Mouse (Mus musculus) midbrain, embryonic 10.5 days (tissue): ENCODE data around the gene Gm10065. TPM values are rescaled to one million over a fixed set of nuclear protein-coding genes. Genes with fewer than 3 reads are reported as not detected.
"Not testable (repeated sequence)": the region's sequence is repeated elsewhere in the genome, so short reads cannot be mapped to it uniquely, and the experiment has no call there.

Experiments
- DNase-seq: peaks from one replicate; pipeline ENCODE4 v3.0.0-alpha.2; 2017; ENCODE audit warnings: low spot score
- H3K27ac ChIP-seq: fragments of 300-500 bp; sonication (generic); replicated peaks from 2 replicates; pipeline ENCODE4 v1.5.1; 2016; ENCODE audit warnings: mild to moderate bottlenecking
- H3K27me3 ChIP-seq: fragments of 300-500 bp; sonication (generic); 2 replicates; pipeline ENCODE4 v1.6.1; 2016; ENCODE audit warnings: low read depth, mild to moderate bottlenecking; ENCODE audit not compliant: poor library complexity, severe bottlenecking
- H3K36me3 ChIP-seq: fragments of 300-500 bp; sonication (generic); 2 replicates; pipeline ENCODE4 v1.6.1; 2016; ENCODE audit warnings: mild to moderate bottlenecking, moderate library complexity
- H3K4me1 ChIP-seq: fragments of 300-500 bp; sonication (generic); 2 replicates; pipeline ENCODE4 v1.6.1; 2016
- H3K4me3 ChIP-seq: fragments of 300-500 bp; sonication (generic); 2 replicates; pipeline ENCODE4 v1.5.1; 2016; ENCODE audit warnings: mild to moderate bottlenecking, moderate library complexity
- H3K9me3 ChIP-seq: fragments of 300-500 bp; sonication (generic); replicated peaks from 2 replicates; pipeline ENCODE4 v1.6.1; 2016; ENCODE audit warnings: mild to moderate bottlenecking
- WGBS: fragments of 180-500 bp; shearing (Covaris S2); methylation state at CpG from one replicate; pipeline ENCODE4 v1.1.7; 2016; 5-methylcytosine and 5-hydroxymethylcytosine counted together
- polyA plus RNA-seq: library from polyadenylated mRNA; unstranded; fragments of >200 nt; fragmentation: Nextera tagmentation; extraction: Ambion mirVana; gene quantifications from 2 replicates; pipeline ENCODE4 v1.2.1, GENCODE M21; 2016

Gm10065 gene
- not detected in 2 replicates for polyA plus RNA-seq

- peak within 1 kb of the TSS; percentile 83 for H3K27ac ChIP-seq
Measured at GRCm38 (mm10) chr13:21478759-21479670, at the start of gene Gm10065, which contains the start of gene Zkscan4. Gm10065 (minus strand) TSS chr13:21479441. Zkscan4 (plus strand) TSS chr13:21478907.

GRCm38 (mm10) chr13:21506221-21506649 lies 27.0 kb upstream of the Gm10065 start:
- H3K36me3 ChIP-seq, result no peaks in the 10 kb centered on the region
- H3K4me1 ChIP-seq, result peaks cover 10% of the 10 kb centered on the region
- H3K27ac ChIP-seq, result peak overlapping the region; percentile 93
- DNase-seq, result peak; percentile 86
- 0% methylated on average over 21 of the region's 21 CpGs for WGBS
- H3K27me3 ChIP-seq, result no peaks in the 10 kb centered on the region
- H3K4me3 ChIP-seq, result peak overlapping the region; percentile 75
- H3K9me3 ChIP-seq, result no peaks in the 10 kb centered on the region

More at GRCm38 (mm10) chr13:21478759-21479670, at the start of gene Gm10065, which contains the start of gene Zkscan4:
- H3K9me3 ChIP-seq, H3K36me3 ChIP-seq, H3K27me3 ChIP-seq: not testable (repeated sequence)
- Histone ChIP-seq H3K4me3 (peak within 1 kb of the TSS; percentile 68), H3K4me1 (peaks cover 15% of the 10 kb centered on the region)
- DNase-seq, result peak; percentile 72
- 5% methylated on average over 31 of the region's 31 CpGs for WGBS

DNA sequence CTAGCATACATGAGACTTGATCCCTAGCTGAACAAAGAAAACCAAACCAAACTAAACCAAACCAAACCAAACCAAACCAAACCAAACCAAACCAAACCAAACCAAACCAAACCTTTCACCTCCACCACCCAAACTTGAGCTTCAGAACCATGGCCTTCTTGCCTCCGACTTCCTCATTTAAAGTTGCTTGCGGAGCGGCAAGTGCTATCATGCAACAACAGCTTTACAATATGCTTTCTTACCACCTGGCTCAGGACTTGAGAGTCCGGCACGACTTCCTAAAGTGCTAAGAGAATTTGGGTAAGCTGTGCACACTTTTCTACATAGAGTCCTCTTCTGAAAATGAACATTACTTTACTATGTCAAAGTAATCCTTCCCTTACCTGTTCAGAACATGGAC lies 23.1 kb upstream of the Gm10065 start:
- no peak overlapping the region for H3K27ac ChIP-seq
- H3K36me3 ChIP-seq, result no peaks in the 10 kb centered on the region
- H3K4me1 ChIP-seq, result peaks cover 10% of the 10 kb centered on the region
- no peak overlapping the region for H3K4me3 ChIP-seq
- H3K9me3 ChIP-seq, result no peaks in the 10 kb centered on the region
- 91% methylated on average over 5 of the region's 5 CpGs for WGBS
- DNase-seq, result no peak
- no peaks in the 10 kb centered on the region for H3K27me3 ChIP-seq

DNA sequence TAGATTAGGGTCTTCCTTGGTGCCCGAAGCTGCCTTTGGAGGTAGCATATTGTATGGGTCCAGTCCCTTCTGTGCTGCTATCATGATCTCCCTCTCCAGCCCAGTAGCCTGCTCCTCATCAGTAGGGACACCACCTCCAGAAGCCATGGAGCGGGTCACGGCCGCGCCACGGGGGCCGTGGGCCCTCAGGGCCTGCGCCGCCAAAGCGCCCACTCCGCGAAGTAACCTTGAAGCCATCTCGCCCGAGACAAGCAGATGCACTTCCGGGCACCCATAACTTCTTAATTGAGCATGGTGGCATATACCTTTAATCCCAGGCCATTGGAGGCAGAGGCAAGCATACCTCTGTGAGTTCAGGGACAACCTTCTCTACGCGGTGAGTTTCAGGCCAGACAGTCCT lies 21.9 kb upstream of the Gm10065 start, which contains the start of gene Gm11273:
Gene Gm11273 (minus strand): TSS at position 237 of the 400 bp plus-strand sequence.
- H3K27ac ChIP-seq, H3K4me1 ChIP-seq, H3K4me3 ChIP-seq, H3K9me3 ChIP-seq, H3K27me3 ChIP-seq, DNase-seq, H3K36me3 ChIP-seq: not testable (repeated sequence)
- WGBS, result 91% methylated on average over 17 of the region's 17 CpGs

DNA sequence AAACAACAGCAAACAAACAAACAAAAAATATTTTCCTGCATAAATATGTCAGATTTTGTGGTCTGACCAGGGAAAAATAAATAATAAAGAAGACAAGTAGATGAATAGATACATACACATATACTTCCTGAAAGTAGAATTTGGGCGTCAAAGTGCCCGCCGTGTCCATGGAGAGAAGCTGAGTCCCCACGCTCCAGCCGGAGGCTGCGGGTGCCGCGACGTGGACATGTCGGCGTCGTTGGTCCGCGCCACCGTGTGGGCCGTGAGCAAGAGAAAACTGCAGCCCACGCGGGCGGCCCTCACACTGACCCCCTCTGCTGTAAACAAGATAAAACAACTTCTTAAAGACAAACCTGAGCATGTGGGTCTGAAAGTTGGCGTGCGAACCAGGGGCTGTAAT lies 15.8 kb upstream of the Gm10065 start, which contains the start of gene AK157302:
Gene AK157302 (plus strand): TSS at position 144 of the 400 bp plus-strand sequence.
- no peaks in the 10 kb centered on the region for H3K36me3 ChIP-seq
- WGBS, result 94% methylated on average over 21 of the region's 21 CpGs
- no peaks in the 10 kb centered on the region for H3K9me3 ChIP-seq
- H3K27ac ChIP-seq, result no peak within 1 kb of the TSS
- no peak for DNase-seq
- no peak within 1 kb of the TSS for H3K4me3 ChIP-seq
- no peaks in the 10 kb centered on the region for H3K27me3 ChIP-seq
- no peaks in the 10 kb centered on the region for H3K4me1 ChIP-seq

GRCm38 (mm10) chr13:21492847-21493246 lies 13.6 kb upstream of the Gm10065 start:
- H3K9me3 ChIP-seq, result no peaks in the 10 kb centered on the region
- H3K36me3 ChIP-seq, result no peaks in the 10 kb centered on the region
- H3K27ac ChIP-seq, result no peak overlapping the region
- no peak overlapping the region for H3K4me3 ChIP-seq
- no peaks in the 10 kb centered on the region for H3K4me1 ChIP-seq
- WGBS, result 94% methylated on average over 5 of the region's 5 CpGs
- no peaks in the 10 kb centered on the region for H3K27me3 ChIP-seq
- no peak for DNase-seq

- Histone ChIP-seq H3K27ac (no peak overlapping the region), H3K27me3 (no peaks in the 10 kb centered on the region), H3K4me3 (no peak overlapping the region), H3K4me1 (no peaks in the 10 kb centered on the region), H3K9me3 (no peaks in the 10 kb centered on the region), H3K36me3 (peaks cover 27% of the 10 kb centered on the region)
- no peak for DNase-seq
- whole genome bisulfite sequencing, result 95% methylated on average over 1 of the region's 1 CpGs
Measured at GRCm38 (mm10) chr13:21486881-21487280, 7.6 kb upstream of the Gm10065 start.

GRCm38 (mm10) chr13:21472427-21472826 lies 6.8 kb downstream of the Gm10065 start:
- no peak overlapping the region for H3K4me3 ChIP-seq
- WGBS, result 22% methylated on average over 4 of the region's 4 CpGs
- peaks cover 20% of the 10 kb centered on the region for H3K4me1 ChIP-seq
- DNase-seq, result no peak
- peaks cover 35% of the 10 kb centered on the region for H3K27me3 ChIP-seq
- H3K27ac ChIP-seq, result no peak overlapping the region; the same call in 1 of the 2 replicates
- no peaks in the 10 kb centered on the region for H3K36me3 ChIP-seq
- H3K9me3 ChIP-seq, result no peaks in the 10 kb centered on the region

- peaks cover 20% of the 10 kb centered on the region for H3K4me1 ChIP-seq
- H3K9me3 ChIP-seq, result no peaks in the 10 kb centered on the region
- WGBS, result 17% methylated on average over 9 of the region's 9 CpGs
- H3K27ac ChIP-seq, result no peak overlapping the region
- peaks cover 56% of the 10 kb centered on the region for H3K27me3 ChIP-seq
- 0 out of 2 replicates have a peak overlapping the region, but pooled peaks have one; percentile 67 for H3K4me3 ChIP-seq
- no peaks in the 10 kb centered on the region for H3K36me3 ChIP-seq
- no peak for DNase-seq
Measured at GRCm38 (mm10) chr13:21469097-21469496, 10.1 kb downstream of the Gm10065 start.

DNA sequence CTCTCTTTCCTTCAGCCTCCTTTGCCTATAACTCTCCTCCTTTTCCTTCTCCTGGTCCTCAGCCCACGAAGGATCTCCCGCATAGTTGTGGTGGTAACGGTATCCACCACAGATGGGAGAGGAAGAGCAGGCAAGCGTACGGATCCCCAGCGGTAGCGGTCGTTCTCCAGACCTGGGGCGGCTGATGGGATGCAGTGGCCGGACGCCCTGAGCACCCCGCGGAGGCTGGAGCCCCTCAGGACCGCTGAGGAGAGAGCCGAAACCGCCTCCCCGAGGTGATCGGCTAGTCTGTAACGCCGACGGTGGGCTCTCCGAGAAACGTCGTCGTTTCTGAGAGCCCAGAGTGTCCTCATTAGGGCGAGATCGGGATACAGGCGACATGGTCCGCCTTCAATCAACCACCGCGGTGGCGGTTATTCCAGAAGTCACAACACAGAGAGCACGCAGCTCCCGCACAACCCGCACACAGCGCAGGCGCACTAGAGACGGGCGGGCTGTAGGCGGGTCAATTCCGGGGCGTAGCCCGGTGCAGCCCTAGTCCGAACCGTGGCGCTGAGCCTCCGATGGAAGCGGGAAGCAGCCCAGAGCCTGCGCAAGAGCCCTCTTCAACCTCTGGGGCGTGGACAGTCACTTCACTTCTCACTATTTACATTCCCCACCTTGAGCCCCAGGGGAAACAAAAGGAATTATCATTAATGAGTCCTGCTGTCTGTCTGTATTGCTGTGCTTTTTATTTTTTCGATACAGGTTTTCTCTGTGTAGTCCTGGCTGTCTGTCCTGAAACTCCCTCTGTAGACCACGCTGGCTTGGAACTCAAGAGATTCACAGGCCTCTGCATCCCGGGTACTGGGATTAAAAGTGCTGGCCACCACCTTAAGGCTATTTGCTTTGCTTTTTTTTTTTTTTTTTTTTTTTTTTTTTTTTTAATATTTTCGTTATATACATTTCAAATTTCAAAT lies 10.9 kb downstream of the Gm10065 start, which contains the start of gene Nkapl:
Gene Nkapl (minus strand): TSS at position 449 of the 959 bp plus-strand sequence.
- H3K9me3 ChIP-seq, result no peaks in the 10 kb centered on the region
- H3K4me3 ChIP-seq, result peak within 1 kb of the TSS; percentile 67
- H3K36me3 ChIP-seq, result no peaks in the 10 kb centered on the region
- peaks cover 56% of the 10 kb centered on the region for H3K27me3 ChIP-seq
- under 1% methylated on average over 54 of the region's 54 CpGs for WGBS
- DNase-seq, result peak; percentile 88
- H3K4me1 ChIP-seq, result peaks cover 20% of the 10 kb centered on the region
- peak within 1 kb of the TSS; percentile 82 for H3K27ac ChIP-seq

DNA sequence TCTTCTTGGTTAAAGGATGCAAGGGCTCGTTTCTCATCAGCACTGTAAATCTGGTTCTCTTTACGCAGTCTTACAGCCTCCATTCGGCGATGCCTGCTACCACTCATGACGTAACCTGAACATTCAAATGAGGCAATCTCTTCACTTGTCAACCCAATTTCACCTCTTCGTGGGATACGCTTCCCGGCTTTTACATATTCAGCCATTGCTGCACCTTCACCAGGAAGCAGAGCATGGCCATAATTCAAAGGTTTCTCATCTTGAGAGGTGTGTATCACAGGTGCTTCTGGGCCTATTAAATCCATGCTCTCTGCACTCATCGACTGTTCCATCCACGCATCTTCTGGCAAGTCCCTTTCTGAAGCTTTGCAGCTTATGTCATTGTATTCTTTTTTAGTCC lies 11.9 kb downstream of the Gm10065 start:
- H3K4me3 ChIP-seq, result no peak overlapping the region
- H3K9me3 ChIP-seq, result peaks cover 3% of the 10 kb centered on the region; the same call in 1 of the 2 replicates
- H3K36me3 ChIP-seq, result no peaks in the 10 kb centered on the region
- WGBS, result 88% methylated on average over 10 of the region's 10 CpGs
- H3K4me1 ChIP-seq, result peaks cover 12% of the 10 kb centered on the region
- no peak for DNase-seq
- no peak overlapping the region for H3K27ac ChIP-seq
- peaks cover 55% of the 10 kb centered on the region for H3K27me3 ChIP-seq

DNA sequence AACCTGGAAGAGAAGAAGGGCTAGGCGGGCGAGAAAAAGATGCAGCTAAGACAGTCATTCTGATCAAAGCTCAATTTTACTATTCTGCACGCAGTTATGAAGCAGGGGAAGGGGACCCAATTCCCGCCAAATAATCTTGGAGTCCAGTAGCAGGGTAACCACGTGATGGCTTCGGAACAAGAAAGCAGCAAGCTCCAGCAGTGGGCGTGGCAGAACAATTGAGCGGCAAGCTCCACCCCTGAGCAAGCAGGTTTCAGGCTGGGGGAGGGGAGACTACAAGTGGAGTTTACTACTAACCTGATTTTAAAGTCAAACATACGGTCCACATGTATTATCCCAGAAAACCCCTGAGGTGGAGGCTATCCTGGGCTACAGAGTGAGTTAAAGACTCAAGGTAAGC lies 16.7 kb downstream of the Gm10065 start:
- H3K9me3 ChIP-seq, H3K27ac ChIP-seq, H3K4me1 ChIP-seq, H3K4me3 ChIP-seq, DNase-seq, H3K36me3 ChIP-seq: not testable (repeated sequence)
- 56% methylated on average over 9 of the region's 9 CpGs for WGBS
- H3K27me3 ChIP-seq, result peaks cover 51% of the 10 kb centered on the region
